Mouse (Mus musculus): Measurements from ENCODE around the gene Ranbp17. TPM values are rescaled to one million over a fixed set of nuclear protein-coding genes. Genes with fewer than 3 reads are reported as not detected.
A peak's percentile ranks its signal among the peaks of the same experiment; 100 is the strongest.

The Ranbp17 gene
- total RNA-seq, 2 experiments from 2014 or later: 2.4 to 7.1 TPM

GRCm38 (mm10) chr11:33199906-33200763, 313.4 kb downstream of the Ranbp17 start:
- ATAC-seq (replicated peaks; ENCODE audit: low FRiP score, poor library complexity, severe bottlenecking): no peak

DNA sequence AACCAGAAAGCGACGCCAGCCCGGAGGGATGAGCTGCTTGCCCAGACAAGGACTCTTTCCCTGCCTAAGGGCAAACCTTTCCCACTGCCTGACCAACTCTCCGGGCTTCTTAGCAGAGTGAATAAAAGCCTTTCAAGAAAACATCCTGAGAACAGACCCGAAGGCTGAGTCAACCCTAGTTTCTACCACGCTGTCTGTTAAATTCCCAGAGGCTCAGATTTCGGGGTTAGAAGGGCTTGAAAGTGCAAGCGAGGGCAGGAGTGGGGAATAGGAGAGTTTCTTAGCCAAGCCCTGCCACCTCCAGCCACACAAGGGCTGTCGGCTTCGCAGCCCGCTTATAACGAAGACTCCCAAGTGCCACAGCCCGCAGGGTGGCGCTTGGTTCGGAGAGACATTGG, 314.4 kb downstream of the Ranbp17 start:
- no peak for ATAC-seq (replicated peaks; ENCODE audit: low FRiP score, poor library complexity, severe bottlenecking)

DNA sequence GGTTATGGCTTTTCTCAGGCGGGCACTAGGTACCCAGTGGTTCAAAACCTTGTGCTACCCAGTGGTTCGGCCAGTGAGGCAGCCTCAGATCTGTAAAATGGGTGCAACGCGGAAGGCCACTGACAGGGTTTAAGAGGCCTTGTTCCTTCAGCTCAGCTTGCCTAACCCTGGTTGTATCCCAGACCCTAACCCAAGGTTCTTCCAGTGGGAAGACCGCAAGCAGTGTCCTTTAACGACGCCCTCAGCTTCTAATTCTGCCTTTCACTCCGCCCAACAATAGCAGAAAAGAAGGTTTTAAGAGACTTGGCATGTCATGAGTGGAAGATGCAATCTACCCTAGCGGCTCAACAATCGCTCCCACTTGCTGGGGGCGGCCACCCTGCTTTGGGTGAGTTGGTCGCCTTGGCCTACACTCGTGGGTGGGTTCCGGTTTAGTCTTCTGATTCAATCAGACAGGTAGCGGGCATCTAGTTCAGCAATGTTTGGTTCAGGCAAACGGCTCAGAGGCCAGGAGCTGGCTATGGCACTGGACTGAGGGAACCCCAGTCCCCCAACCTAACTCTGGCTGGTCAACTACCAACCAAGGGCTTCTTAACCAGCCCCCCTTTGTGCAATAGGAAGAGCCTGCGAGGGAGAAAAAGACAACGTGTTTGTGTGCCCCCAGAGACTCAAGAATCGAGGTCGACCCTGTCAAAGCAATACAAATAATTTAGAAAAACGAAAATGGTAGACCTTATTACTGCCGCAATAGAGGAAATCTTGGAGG, 315.0 kb downstream of the Ranbp17 start:
- ATAC-seq (replicated peaks; ENCODE audit: low FRiP score, poor library complexity, severe bottlenecking): no peak

GRCm38 (mm10) chr11:33197673-33198072, 315.9 kb downstream of the Ranbp17 start:
- ATAC-seq (replicated peaks; ENCODE audit: low FRiP score, poor library complexity, severe bottlenecking): no peak

GRCm38 (mm10) chr11:33197133-33197514, 316.4 kb downstream of the Ranbp17 start:
- no peak for ATAC-seq (replicated peaks; ENCODE audit: low FRiP score, poor library complexity, severe bottlenecking)

GRCm38 (mm10) chr11:33196447-33197132, 317.0 kb downstream of the Ranbp17 start:
- no peak for ATAC-seq (replicated peaks; ENCODE audit: low FRiP score, poor library complexity, severe bottlenecking)

- ATAC-seq (replicated peaks; ENCODE audit: low FRiP score, poor library complexity, severe bottlenecking): no peak
Observed at GRCm38 (mm10) chr11:33195531-33196446, 317.8 kb downstream of the Ranbp17 start.

GRCm38 (mm10) chr11:33195061-33195460, 318.5 kb downstream of the Ranbp17 start:
- ATAC-seq (replicated peaks; ENCODE audit: low FRiP score, poor library complexity, severe bottlenecking): no peak

- no peak for ATAC-seq (replicated peaks; ENCODE audit: low FRiP score, poor library complexity, severe bottlenecking)
Observed at GRCm38 (mm10) chr11:33193695-33194094, 319.9 kb downstream of the Ranbp17 start.

GRCm38 (mm10) chr11:33181804-33182203, 331.7 kb downstream of the Ranbp17 start:
- ATAC-seq (replicated peaks; ENCODE audit: low FRiP score, poor library complexity, severe bottlenecking): no peak

DNA sequence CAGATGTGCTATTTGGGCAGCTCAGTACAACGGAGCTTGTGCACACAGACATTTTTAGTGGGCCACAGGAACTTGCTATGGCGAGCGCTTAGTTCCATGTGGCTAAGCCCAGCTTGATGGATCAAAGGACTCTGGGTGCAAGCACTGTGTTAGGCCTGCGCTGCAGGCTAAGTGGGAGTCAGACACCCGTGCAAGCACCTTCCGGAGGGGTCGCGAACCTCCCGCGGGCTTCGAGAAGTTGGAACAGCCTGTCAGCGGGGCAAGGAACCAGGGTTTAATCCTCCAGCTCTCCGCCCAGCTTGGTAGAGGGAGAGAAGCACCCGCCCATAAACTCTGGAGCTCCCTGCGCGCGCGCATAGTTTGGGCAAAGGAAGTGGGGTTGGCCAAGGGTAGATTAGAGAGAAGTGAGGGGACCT, 332.8 kb downstream of the Ranbp17 start:
- ATAC-seq (replicated peaks; ENCODE audit: low FRiP score, poor library complexity, severe bottlenecking): no peak

DNA sequence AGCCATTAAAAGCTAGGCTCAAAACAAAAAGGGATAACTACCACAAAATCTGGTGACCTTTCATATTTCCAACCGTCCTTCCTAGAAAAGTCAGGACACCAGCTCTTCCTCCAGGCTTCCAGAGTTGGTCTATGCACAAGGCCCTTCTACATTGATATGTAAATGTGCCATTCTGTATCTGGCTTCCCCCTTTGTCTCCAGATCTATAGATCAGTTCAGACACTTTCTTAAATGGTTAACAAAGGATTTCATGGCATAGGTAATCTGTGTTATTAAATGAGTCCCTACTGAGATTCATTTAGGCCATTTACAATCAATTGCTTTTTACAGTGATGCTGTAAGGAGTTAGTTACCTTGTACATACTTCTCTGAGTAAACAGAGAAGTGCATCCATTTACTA, 333.7 kb downstream of the Ranbp17 start:
- ATAC-seq (replicated peaks; ENCODE audit: low FRiP score, poor library complexity, severe bottlenecking): no peak

GRCm38 (mm10) chr11:33176525-33177245, 336.9 kb downstream of the Ranbp17 start:
- no peak for ATAC-seq (replicated peaks; ENCODE audit: low FRiP score, poor library complexity, severe bottlenecking)

DNA sequence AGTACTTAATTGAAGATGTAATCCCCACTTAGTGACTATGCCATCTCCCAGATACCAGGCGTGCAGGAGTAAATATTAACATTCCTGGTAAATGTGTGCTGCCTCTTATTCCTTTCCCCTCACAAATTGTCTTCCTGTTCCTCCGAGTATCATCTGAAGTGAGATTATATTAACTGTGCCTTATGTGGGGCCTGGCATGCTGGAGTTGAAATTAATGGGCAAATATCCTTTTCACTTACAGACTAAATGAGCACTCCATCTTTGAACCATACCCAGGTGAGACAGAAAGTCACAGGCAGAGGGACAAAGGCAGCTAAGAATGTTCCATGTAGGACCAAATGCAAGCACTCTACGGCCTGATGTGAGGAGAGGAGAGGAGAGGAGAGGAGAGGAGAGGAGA, 337.8 kb downstream of the Ranbp17 start:
- ATAC-seq (replicated peaks; ENCODE audit: low FRiP score, poor library complexity, severe bottlenecking): no peak

DNA sequence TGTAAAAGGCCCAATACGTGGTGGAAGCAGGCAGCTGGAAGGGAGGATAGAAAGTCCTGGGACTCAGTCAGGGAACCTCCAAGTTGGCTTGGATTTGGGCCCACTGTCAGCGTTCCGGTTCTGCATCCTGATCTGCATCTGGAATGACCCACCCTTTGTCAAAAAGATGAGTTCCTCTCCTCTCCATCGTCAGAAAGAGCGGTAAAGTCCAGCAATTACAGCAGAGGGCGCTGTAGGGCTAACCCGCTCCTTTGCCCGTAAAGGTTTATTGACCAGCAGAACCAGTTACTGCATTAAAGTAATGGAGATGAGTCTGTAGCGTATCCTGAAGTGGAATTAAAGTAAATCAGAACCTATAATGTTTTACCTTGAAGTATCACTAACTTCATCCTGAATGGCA, 343.1 kb downstream of the Ranbp17 start:
- no peak for ATAC-seq (replicated peaks; ENCODE audit: low FRiP score, poor library complexity, severe bottlenecking)

- peak; percentile 98 for ATAC-seq (replicated peaks; ENCODE audit: low FRiP score, poor library complexity, severe bottlenecking)
Observed at GRCm38 (mm10) chr11:33162998-33163506, 350.5 kb downstream of the Ranbp17 start, which contains the start of gene Npm1. Gene Npm1 (minus strand): TSS chr11:33163206.

GRCm38 (mm10) chr11:33162211-33162997, 351.1 kb downstream of the Ranbp17 start:
- peak; percentile 36 for ATAC-seq (replicated peaks; ENCODE audit: low FRiP score, poor library complexity, severe bottlenecking)
